Mouse (Mus musculus) forebrain, embryonic 15.5 days (tissue): Measurements from ENCODE around the gene Vmn2r98. TPM values are rescaled to one million over a fixed set of nuclear protein-coding genes. Genes with fewer than 3 reads are reported as not detected.
"Not testable (repeated sequence)": the region's sequence is repeated elsewhere in the genome, so short reads cannot be mapped to it uniquely, and the experiment has no call there.

ENCODE experiments used
- ATAC-seq: fragments of 200-750 bp; cut with Nextera tagmentation; replicated peaks from 2 replicates; pipeline ENCODE4 v1.8.0; 2017; ENCODE audit warnings: mild to moderate bottlenecking, moderate TSS enrichment, moderate library complexity
- H3K27ac ChIP-seq: fragments of 300-500 bp; sonication (generic); replicated peaks from 2 replicates; pipeline ENCODE4 v1.5.1; 2015; ENCODE audit warnings: mild to moderate bottlenecking, inconsistent platforms
- H3K27me3 ChIP-seq: fragments of 300-500 bp; sonication (generic); 2 replicates; pipeline ENCODE4 v1.6.1; 2015; ENCODE audit warnings: inconsistent platforms
- H3K36me3 ChIP-seq: fragments of 300-500 bp; sonication (generic); 2 replicates; pipeline ENCODE4 v1.6.1; 2015; ENCODE audit warnings: mild to moderate bottlenecking, inconsistent platforms
- H3K4me1 ChIP-seq: fragments of 300-500 bp; sonication (generic); 2 replicates; pipeline ENCODE4 v1.6.1; 2015; ENCODE audit warnings: inconsistent platforms
- H3K4me2 ChIP-seq: fragments of 300-500 bp; sonication (generic); replicated peaks from 2 replicates; pipeline ENCODE4 v1.6.1; 2015; ENCODE audit warnings: mild to moderate bottlenecking, inconsistent platforms
- H3K4me3 ChIP-seq: fragments of 300-500 bp; sonication (generic); 2 replicates; pipeline ENCODE4 v1.5.1; 2015; ENCODE audit warnings: mild to moderate bottlenecking, inconsistent platforms
- H3K9ac ChIP-seq: fragments of 300-500 bp; sonication (generic); replicated peaks from 2 replicates; pipeline ENCODE4 v1.6.1; 2015; ENCODE audit warnings: mild to moderate bottlenecking, inconsistent platforms
- H3K9me3 ChIP-seq: fragments of 300-500 bp; sonication (generic); 2 replicates; pipeline ENCODE4 v1.6.1; 2016; ENCODE audit warnings: inconsistent platforms
- WGBS: fragments of 180-500 bp; shearing (Covaris S2); methylation state at CpG from one replicate; pipeline ENCODE4 v1.1.7; 2015; ENCODE audit warnings: mixed read lengths; 5-methylcytosine and 5-hydroxymethylcytosine counted together
- polyA plus RNA-seq: library from polyadenylated mRNA; unstranded; fragments of >200 nt; fragmentation: Nextera tagmentation; extraction: Ambion mirVana; gene quantifications from 2 replicates; pipeline ENCODE4 v1.2.1, GENCODE M21; 2015

The Vmn2r98 gene
- polyA plus RNA-seq, result not detected in 2 replicates

- not testable (repeated sequence) for H3K4me1 ChIP-seq, H3K9me3 ChIP-seq, H3K27ac ChIP-seq, ATAC-seq, H3K9ac ChIP-seq, H3K36me3 ChIP-seq, H3K4me3 ChIP-seq, H3K4me2 ChIP-seq, H3K27me3 ChIP-seq
Measured at GRCm38 (mm10) chr17:19053160-19053559, at the start of gene Vmn2r98. TSS of gene Vmn2r98 (plus strand) at chr17:19053460.

DNA sequence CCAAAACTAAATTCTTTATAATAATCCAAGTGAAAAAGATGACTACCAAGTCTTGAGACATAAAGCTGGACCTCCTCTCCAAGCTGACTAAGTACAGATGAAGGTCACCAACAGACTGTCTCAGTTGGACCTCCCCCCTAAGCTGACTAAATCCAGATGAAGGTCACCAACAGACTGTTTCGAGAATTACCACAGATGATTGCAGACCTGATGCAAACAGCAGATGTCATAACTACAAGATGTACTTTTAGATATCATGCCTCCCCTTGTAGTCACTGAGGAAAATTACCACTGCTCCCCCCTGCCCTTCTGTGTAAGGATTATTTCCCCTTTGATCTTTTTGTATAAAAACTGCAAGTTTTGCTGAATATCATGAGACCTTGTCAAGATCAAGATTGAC, 21.8 kb upstream of the Vmn2r98 start:
- not testable (repeated sequence) for H3K9ac ChIP-seq, H3K4me3 ChIP-seq, ATAC-seq, H3K4me2 ChIP-seq, H3K27ac ChIP-seq, H3K36me3 ChIP-seq, H3K4me1 ChIP-seq, H3K27me3 ChIP-seq
- peaks cover 29% of the 10 kb centered on the region for H3K9me3 ChIP-seq
- 64% methylated on average over 1 of the region's 1 CpGs for WGBS

- H3K4me3 ChIP-seq, result no peak overlapping the region
- no peak overlapping the region for H3K4me2 ChIP-seq
- WGBS, result 70% methylated on average over 2 of the region's 2 CpGs
- no peaks in the 10 kb centered on the region for H3K36me3 ChIP-seq
- peaks cover 31% of the 10 kb centered on the region for H3K9me3 ChIP-seq
- no peak for ATAC-seq
- no peaks in the 10 kb centered on the region for H3K4me1 ChIP-seq
- no peak overlapping the region for H3K9ac ChIP-seq
- no peak overlapping the region for H3K27ac ChIP-seq
- no peaks in the 10 kb centered on the region for H3K27me3 ChIP-seq
Measured at GRCm38 (mm10) chr17:19031962-19032361, 21.3 kb upstream of the Vmn2r98 start.

DNA sequence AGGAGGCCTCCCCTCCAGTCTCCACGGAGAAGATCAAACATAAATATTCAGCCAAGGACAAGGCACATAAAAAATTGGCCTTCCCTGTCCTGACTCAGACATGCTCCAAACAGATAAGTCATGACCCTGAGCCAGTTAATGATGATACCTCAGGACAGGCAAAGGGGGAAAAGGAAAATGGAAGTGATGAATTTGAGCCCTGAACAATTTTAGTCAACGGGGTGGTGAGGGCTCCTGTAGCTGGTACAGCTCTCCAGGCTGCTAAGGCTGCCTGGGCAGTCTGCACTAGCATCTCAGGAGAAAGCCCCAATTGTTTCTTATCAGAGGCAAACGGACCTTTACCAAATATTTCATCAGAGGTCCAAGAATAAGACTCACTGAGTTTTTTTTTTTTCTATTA, 20.5 kb upstream of the Vmn2r98 start:
- Histone ChIP-seq H3K4me3 (no peak overlapping the region), H3K9me3 (peaks cover 39% of the 10 kb centered on the region)
- 67% methylated on average over 3 of the region's 3 CpGs for WGBS

More for the DNA sequence above, 20.5 kb upstream of the Vmn2r98 start:
- H3K4me2 ChIP-seq, result no peak overlapping the region
- no peaks in the 10 kb centered on the region for H3K4me1 ChIP-seq
- H3K36me3 ChIP-seq, result no peaks in the 10 kb centered on the region
- H3K27me3 ChIP-seq, result no peaks in the 10 kb centered on the region
- H3K27ac ChIP-seq, result no peak overlapping the region
- no peak for ATAC-seq
- no peak overlapping the region for H3K9ac ChIP-seq

Other genes starting within 250 kb of the Vmn2r98 start
- not detected in 2 replicates for gene Vmn2r97, start 139.2 kb upstream of the Vmn2r98 start, polyA plus RNA-seq